Mouse (Mus musculus) small intestine, adult 10 weeks (tissue): ENCODE results near the gene Car5a. TPM values are rescaled to one million over a fixed set of nuclear protein-coding genes. Genes with fewer than 3 reads are reported as not detected.

Source experiments
- polyA plus RNA-seq: library from polyadenylated mRNA; stranded (reverse); fragments of 350-450 nt; fragmentation: Illumina TruSeq; extraction: RNeasy Lipid Tissue Mini Kit (QIAGEN cat#74804); gene quantifications from one replicate; pipeline ENCODE4 v1.2.3, GENCODE M21; 2014; ENCODE audit warnings: low replicate concordance

Car5a gene
- polyA plus RNA-seq: not detected

DNA sequence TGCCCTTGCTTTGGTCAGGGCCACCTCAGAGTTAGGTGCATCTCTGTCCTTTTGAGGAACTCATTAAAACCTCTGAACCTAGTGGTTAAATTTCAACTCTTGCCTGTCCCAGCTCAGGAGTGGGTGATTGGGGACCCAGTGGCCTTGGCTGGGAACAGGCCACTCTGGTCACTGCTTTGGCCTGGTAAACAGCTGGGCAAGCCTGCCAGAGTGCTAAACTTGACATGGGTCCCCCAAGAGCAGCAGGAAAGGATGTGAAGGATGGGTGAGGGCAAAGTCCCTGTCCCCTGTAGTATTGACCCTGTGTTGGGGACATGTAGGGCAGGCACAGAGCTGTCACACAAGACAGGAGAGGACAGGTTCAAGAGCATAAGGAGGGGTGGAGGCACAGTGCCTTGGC, at the start of gene Car5a:
Car5a (minus strand) TSS at position 74 of the 400 bp plus-strand sequence.

DNA sequence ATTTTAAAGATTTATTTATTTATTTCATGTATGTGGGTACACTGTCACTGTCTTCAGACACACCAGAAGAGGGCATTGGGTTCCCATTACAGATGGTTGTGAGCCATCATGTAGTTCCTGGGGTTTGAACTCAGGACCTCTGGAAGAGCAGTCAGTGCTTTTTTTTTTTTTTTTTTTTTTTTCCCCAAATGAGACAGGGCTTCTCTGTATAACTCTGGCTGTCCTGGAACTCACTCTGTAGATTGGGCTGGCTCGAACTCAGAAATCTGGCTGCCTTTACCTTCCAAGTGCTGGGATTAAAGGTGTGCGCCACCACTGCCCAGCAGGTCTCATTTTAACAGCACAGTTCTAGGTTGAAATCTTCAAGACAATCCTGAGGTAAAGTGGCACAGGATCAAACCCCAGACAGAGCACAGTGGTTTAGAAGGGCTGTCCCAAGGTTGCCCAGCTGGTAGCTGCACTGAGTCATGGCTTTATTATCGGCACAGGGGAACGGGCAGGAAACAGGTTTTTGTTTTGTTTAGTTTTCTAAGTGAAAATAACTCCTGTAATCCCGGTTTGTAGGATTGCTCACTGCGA, 4.6 kb upstream of the Car5a start, which contains the start of gene Banp:
Banp (plus strand) TSS at position 529 of the 579 bp plus-strand sequence.

GRCm38 (mm10) chr8:121907587-121908248, 37.0 kb downstream of the Car5a start, which contains the start of gene Slc7a5:
Slc7a5 (minus strand) TSS chr8:121907694.

Other genes starting within 250 kb of the Car5a start
- gene Jph3, start 215.3 kb downstream of the Car5a start, polyA plus RNA-seq: not detected
- gene Klhdc4, start 115.3 kb downstream of the Car5a start, polyA plus RNA-seq: 3.6 TPM
- gene Slc7a5, start 37.2 kb downstream of the Car5a start, polyA plus RNA-seq: 0.11 TPM
- 3.0 TPM for gene Banp, start 4.8 kb upstream of the Car5a start, polyA plus RNA-seq